Mouse (Mus musculus) limb, embryonic 10.5 days (tissue): ENCODE results near the gene Tnfrsf25. TPM values are rescaled to one million over a fixed set of nuclear protein-coding genes. Genes with fewer than 3 reads are reported as not detected.

ENCODE experiments used
- DNase-seq: peaks from one replicate; pipeline ENCODE4 v3.0.0-alpha.2; 2017; ENCODE audit warnings: low spot score
- H3K27ac ChIP-seq: fragments of 300-500 bp; sonication (generic); 2 replicates; pipeline ENCODE4 v1.5.1; 2016; ENCODE audit warnings: mild to moderate bottlenecking
- H3K27me3 ChIP-seq: fragments of 300-500 bp; sonication (generic); 2 replicates; pipeline ENCODE4 v1.6.1; 2016; ENCODE audit warnings: low read depth, mild to moderate bottlenecking; ENCODE audit not compliant: poor library complexity, severe bottlenecking
- H3K36me3 ChIP-seq: fragments of 300-500 bp; sonication (generic); 2 replicates; pipeline ENCODE4 v1.6.1; 2016; ENCODE audit warnings: mild to moderate bottlenecking, moderate library complexity
- H3K4me1 ChIP-seq: fragments of 300-500 bp; sonication (generic); 2 replicates; pipeline ENCODE4 v1.6.1; 2016
- H3K4me3 ChIP-seq: fragments of 300-500 bp; sonication (generic); 2 replicates; pipeline ENCODE4 v1.5.1; 2016; ENCODE audit warnings: mild to moderate bottlenecking, moderate library complexity
- H3K9me3 ChIP-seq: fragments of 300-500 bp; sonication (generic); replicated peaks from 2 replicates; pipeline ENCODE4 v1.6.1; 2016; ENCODE audit warnings: mild to moderate bottlenecking
- WGBS: fragments of 180-500 bp; shearing (Covaris S2); methylation state at CpG from one replicate; pipeline ENCODE4 v1.1.7; 2016; 5-methylcytosine and 5-hydroxymethylcytosine counted together
- polyA plus RNA-seq: library from polyadenylated mRNA; unstranded; fragments of >200 nt; fragmentation: Nextera tagmentation; extraction: Ambion mirVana; gene quantifications from 2 replicates; pipeline ENCODE4 v1.2.1, GENCODE M21; 2016

The Tnfrsf25 gene
- polyA plus RNA-seq = 0.67 and 0.75 TPM in 2 replicates

- Histone ChIP-seq H3K36me3 (peaks cover 39% of the 10 kb centered on the region), H3K27ac (peak within 1 kb of the TSS; percentile 74), H3K9me3 (no peaks in the 10 kb centered on the region), H3K4me1 (peaks cover 40% of the 10 kb centered on the region), H3K4me3 (peak within 1 kb of the TSS; percentile 42), H3K27me3 (peaks cover 90% of the 10 kb centered on the region)
- 3% methylated on average over 30 of the region's 30 CpGs for whole genome bisulfite sequencing
- peak; percentile 65 for DNase-seq
Observed at GRCm38 (mm10) chr4:152115921-152116612, at the start of gene Tnfrsf25. Gene Tnfrsf25, plus strand, starts transcription at chr4:152115934.

GRCm38 (mm10) chr4:152067280-152067679, 48.5 kb upstream of the Tnfrsf25 start:
- no peak overlapping the region for H3K27ac ChIP-seq
- DNase-seq = no peak
- H3K36me3 ChIP-seq = peaks cover 10% of the 10 kb centered on the region
- H3K4me1 ChIP-seq = peaks cover 8% of the 10 kb centered on the region
- H3K27me3 ChIP-seq = no peaks in the 10 kb centered on the region
- no peaks in the 10 kb centered on the region for H3K9me3 ChIP-seq
- no peak overlapping the region for H3K4me3 ChIP-seq

GRCm38 (mm10) chr4:152068166-152068724, 47.5 kb upstream of the Tnfrsf25 start:
- Histone ChIP-seq H3K27ac (no peak overlapping the region), H3K4me3 (no peak overlapping the region), H3K9me3 (no peaks in the 10 kb centered on the region), H3K27me3 (no peaks in the 10 kb centered on the region), H3K36me3 (peaks cover 6% of the 10 kb centered on the region; the same call in 1 of the 2 replicates), H3K4me1 (peaks cover 14% of the 10 kb centered on the region)
- DNase-seq = no peak
- WGBS = 86% methylated on average over 6 of the region's 6 CpGs

GRCm38 (mm10) chr4:152069245-152069644, 46.5 kb upstream of the Tnfrsf25 start:
- peaks cover 6% of the 10 kb centered on the region; the same call in 1 of the 2 replicates for H3K36me3 ChIP-seq
- H3K9me3 ChIP-seq = no peaks in the 10 kb centered on the region
- H3K27ac ChIP-seq = no peak overlapping the region
- H3K4me3 ChIP-seq = no peak overlapping the region
- no peak for DNase-seq
- no peaks in the 10 kb centered on the region for H3K27me3 ChIP-seq
- WGBS = 93% methylated on average over 3 of the region's 3 CpGs
- H3K4me1 ChIP-seq = peaks cover 20% of the 10 kb centered on the region

GRCm38 (mm10) chr4:152070494-152071396, 45.0 kb upstream of the Tnfrsf25 start:
- H3K4me1 ChIP-seq = peaks cover 25% of the 10 kb centered on the region
- 75% methylated on average over 11 of the region's 11 CpGs for WGBS
- no peak for DNase-seq
- H3K36me3 ChIP-seq = no peaks in the 10 kb centered on the region
- H3K27ac ChIP-seq = no peak overlapping the region
- H3K4me3 ChIP-seq = no peak overlapping the region
- no peaks in the 10 kb centered on the region for H3K27me3 ChIP-seq
- no peaks in the 10 kb centered on the region for H3K9me3 ChIP-seq

GRCm38 (mm10) chr4:152072121-152072601, 43.6 kb upstream of the Tnfrsf25 start, which contains the start of gene Plekhg5:
Gene Plekhg5, plus strand, starts transcription at chr4:152072498.
- Histone ChIP-seq H3K27ac (no peak within 1 kb of the TSS), H3K27me3 (no peaks in the 10 kb centered on the region), H3K36me3 (no peaks in the 10 kb centered on the region), H3K9me3 (no peaks in the 10 kb centered on the region), H3K4me3 (no peak within 1 kb of the TSS), H3K4me1 (peaks cover 31% of the 10 kb centered on the region)
- WGBS = 71% methylated on average over 10 of the region's 10 CpGs
- no peak for DNase-seq

- DNase-seq = no peak
- Histone ChIP-seq H3K4me3 (no peak overlapping the region), H3K27me3 (no peaks in the 10 kb centered on the region), H3K27ac (no peak overlapping the region), H3K36me3 (no peaks in the 10 kb centered on the region), H3K4me1 (peaks cover 31% of the 10 kb centered on the region), H3K9me3 (no peaks in the 10 kb centered on the region)
- WGBS = 86% methylated on average over 10 of the region's 10 CpGs
Observed at GRCm38 (mm10) chr4:152072655-152073054, 43.1 kb upstream of the Tnfrsf25 start.

- Histone ChIP-seq H3K27me3 (no peaks in the 10 kb centered on the region), H3K36me3 (no peaks in the 10 kb centered on the region), H3K4me3 (no peak overlapping the region), H3K4me1 (peaks cover 33% of the 10 kb centered on the region), H3K9me3 (no peaks in the 10 kb centered on the region), H3K27ac (no peak overlapping the region)
- WGBS = 84% methylated on average over 6 of the region's 6 CpGs
- DNase-seq = no peak
Observed at GRCm38 (mm10) chr4:152073715-152074114, 42.0 kb upstream of the Tnfrsf25 start.

GRCm38 (mm10) chr4:152074548-152074947, 41.2 kb upstream of the Tnfrsf25 start:
- no peak overlapping the region for H3K27ac ChIP-seq
- WGBS = 83% methylated on average over 9 of the region's 9 CpGs
- H3K4me3 ChIP-seq = no peak overlapping the region
- no peaks in the 10 kb centered on the region for H3K9me3 ChIP-seq
- no peak for DNase-seq
- H3K36me3 ChIP-seq = no peaks in the 10 kb centered on the region
- H3K27me3 ChIP-seq = no peaks in the 10 kb centered on the region
- H3K4me1 ChIP-seq = peaks cover 31% of the 10 kb centered on the region

- 86% methylated on average over 9 of the region's 9 CpGs for WGBS
- Histone ChIP-seq H3K27ac (peak overlapping the region; percentile 19; the same call in 1 of the 2 replicates), H3K4me1 (peaks cover 29% of the 10 kb centered on the region), H3K9me3 (no peaks in the 10 kb centered on the region), H3K27me3 (no peaks in the 10 kb centered on the region), H3K4me3 (no peak overlapping the region), H3K36me3 (no peaks in the 10 kb centered on the region)
- no peak for DNase-seq
Observed at GRCm38 (mm10) chr4:152077191-152077590, 38.5 kb upstream of the Tnfrsf25 start.

GRCm38 (mm10) chr4:152078105-152078530, 37.6 kb upstream of the Tnfrsf25 start:
- 89% methylated on average over 10 of the region's 10 CpGs for WGBS
- Histone ChIP-seq H3K27me3 (no peaks in the 10 kb centered on the region), H3K4me3 (no peak overlapping the region)

GRCm38 (mm10) chr4:152079261-152079660, 36.5 kb upstream of the Tnfrsf25 start:
- Histone ChIP-seq H3K4me1 (peaks cover 17% of the 10 kb centered on the region), H3K36me3 (no peaks in the 10 kb centered on the region), H3K4me3 (no peak overlapping the region), H3K27ac (no peak overlapping the region), H3K9me3 (no peaks in the 10 kb centered on the region), H3K27me3 (no peaks in the 10 kb centered on the region)
- DNase-seq = no peak
- 91% methylated on average over 3 of the region's 3 CpGs for WGBS

More at GRCm38 (mm10) chr4:152078105-152078530, 37.6 kb upstream of the Tnfrsf25 start:
- Histone ChIP-seq H3K4me1 (peaks cover 23% of the 10 kb centered on the region), H3K36me3 (no peaks in the 10 kb centered on the region), H3K9me3 (no peaks in the 10 kb centered on the region), H3K27ac (no peak overlapping the region)
- no peak for DNase-seq
